Mouse (Mus musculus) inflammation-experienced regulatory T-cells, adult 6 months (primary cell): ENCODE results near the gene Ulk4. TPM values are rescaled to one million over a fixed set of nuclear protein-coding genes. Genes with fewer than 3 reads are reported as not detected.
"Not testable (repeated sequence)": the region's sequence is repeated elsewhere in the genome, so short reads cannot be mapped to it uniquely, and the experiment has no call there.

ENCODE experiments used
- ATAC-seq: one replicate; pipeline ENCODE4 v1.8.0; 2017
- polyA plus RNA-seq, 3 experiments: library from polyadenylated mRNA; unstranded; fragments of 100-300 nt; shearing (Covaris generic); gene quantifications; one replicate each; pipeline ENCODE4 v1.2.1; 2017

Ulk4 gene
- polyA plus RNA-seq, 3 experiments from 2014 or later, result 1.6 to 3.8 TPM; not detected in 1

- peak; percentile 70 for ATAC-seq
Measured at GRCm38 (mm10) chr9:120932797-120933586, 344.0 kb downstream of the Ulk4 start.

GRCm38 (mm10) chr9:120932371-120932770 is 344.6 kb downstream of the Ulk4 start:
- ATAC-seq, result no peak

GRCm38 (mm10) chr9:120930811-120931210 is 346.2 kb downstream of the Ulk4 start:
- ATAC-seq, result no peak

- no peak for ATAC-seq
Measured at GRCm38 (mm10) chr9:120930021-120930420, 347.0 kb downstream of the Ulk4 start.

- no peak for ATAC-seq
Measured at GRCm38 (mm10) chr9:120929081-120929480, 347.9 kb downstream of the Ulk4 start, which contains the start of gene Ctnnb1. Ctnnb1 (plus strand) TSS chr9:120929216.

GRCm38 (mm10) chr9:120926939-120927606 is 349.9 kb downstream of the Ulk4 start:
- no peak for ATAC-seq

- no peak for ATAC-seq
Measured at GRCm38 (mm10) chr9:120926126-120926525, 350.9 kb downstream of the Ulk4 start.

GRCm38 (mm10) chr9:120919130-120919529 is 357.9 kb downstream of the Ulk4 start:
- ATAC-seq, result no peak

GRCm38 (mm10) chr9:120918642-120919041 is 358.4 kb downstream of the Ulk4 start:
- ATAC-seq, result no peak

- ATAC-seq, result no peak
Measured at GRCm38 (mm10) chr9:120918211-120918610, 358.8 kb downstream of the Ulk4 start.

GRCm38 (mm10) chr9:120917619-120918018 is 359.4 kb downstream of the Ulk4 start:
- not testable (repeated sequence) for ATAC-seq

GRCm38 (mm10) chr9:120914877-120915459 is 362.0 kb downstream of the Ulk4 start:
- ATAC-seq, result peak; percentile 65

- ATAC-seq, result no peak
Measured at GRCm38 (mm10) chr9:120914429-120914828, 362.6 kb downstream of the Ulk4 start.

- ATAC-seq, result no peak
Measured at GRCm38 (mm10) chr9:120913152-120913551, 363.8 kb downstream of the Ulk4 start.

GRCm38 (mm10) chr9:120908461-120908860 is 368.5 kb downstream of the Ulk4 start:
- ATAC-seq, result no peak

Other genes starting within 250 kb of the Ulk4 start
- 10 to 100 TPM in 2 of 3 experiments, 1 to 10 TPM in 1; 7.5 to 12.9 (median 11.8) TPM for gene Trak1, start 20.3 kb upstream of the Ulk4 start, polyA plus RNA-seq
- not detected for gene Cck, start 218.5 kb upstream of the Ulk4 start, polyA plus RNA-seq